In the genomic region with DNA sequence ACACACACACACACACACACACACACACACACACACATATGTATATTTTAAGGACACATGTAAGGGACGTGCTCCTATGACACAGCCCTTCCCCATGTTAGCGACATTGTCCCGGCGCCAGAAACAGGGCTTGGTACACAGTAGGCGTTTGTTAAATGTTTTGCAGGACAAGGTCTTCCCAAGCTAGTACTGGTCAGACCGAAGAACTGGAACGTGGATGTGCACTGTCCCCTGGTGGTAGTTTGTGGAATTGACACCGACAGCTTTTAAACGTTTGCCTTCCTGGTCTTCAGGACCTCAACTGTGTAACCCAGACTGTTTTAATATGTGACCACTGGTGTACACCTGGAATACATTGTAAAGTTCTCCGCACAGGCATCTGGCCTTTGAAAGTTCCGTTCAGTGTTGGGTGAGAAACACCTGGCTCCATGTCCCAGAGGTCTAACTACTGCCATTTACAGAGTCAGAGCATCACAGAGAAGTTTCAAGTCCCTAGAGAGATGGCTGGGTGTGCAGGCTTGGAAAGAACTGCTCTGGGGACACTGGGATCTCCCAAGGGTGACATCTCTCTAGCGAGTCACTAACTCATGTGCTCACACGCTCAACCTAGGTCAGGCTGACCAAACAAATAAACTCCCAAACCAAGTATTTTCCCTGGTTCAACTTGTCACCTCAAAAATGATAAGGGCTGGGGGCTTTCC, we compare ENCODE assay signal across 8 mouse cellular contexts. TPM values are rescaled to one million over a fixed set of nuclear protein-coding genes. Genes with fewer than 3 reads are reported as not detected.
DNase-seq lines count a peak whose midpoint lies in the region; ATAC-seq and TF ChIP-seq lines count a peak whose summit lies in the region.

No protein-coding gene starts in this region.

- no peak overlapping the region for H3K27ac ChIP-seq in bone marrow, adult 2 months (ENCODE audit: control insufficient read depth, insufficient read depth, low read depth, low read length, poor library complexity)
- no peak overlapping the region for H3K27ac ChIP-seq in embryonic facial prominence, embryonic 15.5 days (replicated peaks)
- no peak overlapping the region for H3K27ac ChIP-seq in heart, embryonic 12.5 days (ENCODE audit: poor library complexity, severe bottlenecking)
- no peak overlapping the region for H3K27ac ChIP-seq in kidney, embryonic 16.5 days (ENCODE audit: low read length)
- H3K27ac ChIP-seq in liver, adult 2 months (replicated peaks; ENCODE audit: insufficient read depth, low read depth, low read length): no peak overlapping the region

- peak; percentile 77 to 81 for DNase-seq in B cell, adult 2 months
- peak; percentile 64 for DNase-seq in liver, adult 2 months (ENCODE audit: extremely low read depth, low read depth, low spot score)
- DNase-seq in naive thymus-derived CD4-positive, alpha-beta T cell, adult 2 months (ENCODE audit: low read depth): peak; percentile 85
- peak; percentile 82 for DNase-seq in splenic B cell, adult 2 months (ENCODE audit: low read depth, low spot score)

- H3K9me3 ChIP-seq in embryonic facial prominence, embryonic 15.5 days (replicated peaks): no peaks in the 10 kb centered on the region
- H3K9me3 ChIP-seq in heart, embryonic 12.5 days (replicated peaks): no peaks in the 10 kb centered on the region
- no peaks in the 10 kb centered on the region for H3K9me3 ChIP-seq in kidney, embryonic 16.5 days (ENCODE audit: low read length)

- ATAC-seq in embryonic facial prominence, embryonic 15.5 days (ENCODE audit: insufficient number of reproducible peaks, low FRiP score, low TSS enrichment, low read depth): peak; percentile 44; the same call in 1 of the 2 replicates
- ATAC-seq in heart, embryonic 12.5 days (ENCODE audit: insufficient number of reproducible peaks, low FRiP score): 0 out of 2 replicates have a peak, but pooled peaks have one; percentile 9
- ATAC-seq in kidney, embryonic 16.5 days (ENCODE audit: low FRiP score, low TSS enrichment): peak; percentile 40

- WGBS in bone marrow, adult 2 months: 7% methylated on average over 13 of the region's 13 CpGs
- WGBS in embryonic facial prominence, embryonic 15.5 days: 6% methylated on average over 13 of the region's 13 CpGs
- WGBS in heart, embryonic 12.5 days: 7% methylated on average over 13 of the region's 13 CpGs
- 5% methylated on average over 13 of the region's 13 CpGs for WGBS in kidney, embryonic 16.5 days
- WGBS in liver, adult 2 months: 8% methylated on average over 13 of the region's 13 CpGs

- H3K36me3 ChIP-seq in embryonic facial prominence, embryonic 15.5 days: no peaks in the 10 kb centered on the region
- H3K36me3 ChIP-seq in heart, embryonic 12.5 days: no peaks in the 10 kb centered on the region
- H3K36me3 ChIP-seq in kidney, embryonic 16.5 days (ENCODE audit: insufficient read depth, low read length): no peaks in the 10 kb centered on the region
- H3K36me3 ChIP-seq in liver, adult 2 months (ENCODE audit: control insufficient read depth, insufficient read depth, low read length): no peaks in the 10 kb centered on the region
- H3K36me3 ChIP-seq in splenic B cell, adult 2 months (ENCODE audit: control insufficient read depth, insufficient read depth, low read length, poor library complexity, severe bottlenecking): no peaks in the 10 kb centered on the region

- H3K4me1 ChIP-seq in bone marrow, adult 2 months (ENCODE audit: control insufficient read depth, insufficient read depth, low read length): no peaks in the 10 kb centered on the region
- peaks cover 43% of the 10 kb centered on the region for H3K4me1 ChIP-seq in embryonic facial prominence, embryonic 15.5 days
- H3K4me1 ChIP-seq in heart, embryonic 12.5 days (replicated peaks): peaks cover 45% of the 10 kb centered on the region
- H3K4me1 ChIP-seq in kidney, embryonic 16.5 days (ENCODE audit: insufficient read depth, low read length): peaks cover 31% of the 10 kb centered on the region
- peaks cover 3% of the 10 kb centered on the region; the same call in 1 of the 2 replicates for H3K4me1 ChIP-seq in liver, adult 2 months (ENCODE audit: control insufficient read depth, insufficient read depth, low read length)

- no peak overlapping the region for H3K4me3 ChIP-seq in bone marrow, adult 2 months (replicated peaks; ENCODE audit: control insufficient read depth, low read depth, low read length)
- H3K4me3 ChIP-seq in embryonic facial prominence, embryonic 15.5 days (replicated peaks): no peak overlapping the region; the same call in 1 of the 2 replicates
- 0 out of 2 replicates have a peak overlapping the region, but pooled peaks have one; percentile 63 for H3K4me3 ChIP-seq in heart, embryonic 12.5 days
- H3K4me3 ChIP-seq in kidney, embryonic 16.5 days (ENCODE audit: low read length): 0 out of 2 replicates have a peak overlapping the region, but pooled peaks have one; percentile 71
- no peak overlapping the region for H3K4me3 ChIP-seq in liver, adult 2 months (ENCODE audit: insufficient read depth, low read depth, low read length)

- no peak overlapping the region for H3K9ac ChIP-seq in embryonic facial prominence, embryonic 15.5 days
- 0 out of 2 replicates have a peak overlapping the region, but pooled peaks have one; percentile 81 for H3K9ac ChIP-seq in heart, embryonic 12.5 days
- H3K9ac ChIP-seq in kidney, embryonic 16.5 days (replicated peaks; ENCODE audit: low read length): no peak overlapping the region
- no peak overlapping the region for H3K9ac ChIP-seq in liver, adult 2 months (ENCODE audit: low read depth, low read length)

- H3K27me3 ChIP-seq in embryonic facial prominence, embryonic 15.5 days: no peaks in the 10 kb centered on the region
- peaks cover 14% of the 10 kb centered on the region; the same call in 1 of the 2 replicates for H3K27me3 ChIP-seq in heart, embryonic 12.5 days (replicated peaks)
- no peaks in the 10 kb centered on the region for H3K27me3 ChIP-seq in kidney, embryonic 16.5 days (ENCODE audit: insufficient read depth, low read length)
- H3K27me3 ChIP-seq in liver, adult 2 months (ENCODE audit: control insufficient read depth, insufficient read depth, low read length): peaks cover 15% of the 10 kb centered on the region
- H3K27me3 ChIP-seq in splenic B cell, adult 2 months (ENCODE audit: control insufficient read depth, insufficient read depth, low read length, poor library complexity, severe bottlenecking): peaks cover 1% of the 10 kb centered on the region; the same call in 1 of the 2 replicates

- no peaks in the 10 kb centered on the region for H3K79me2 ChIP-seq in liver, adult 2 months (ENCODE audit: control insufficient read depth, insufficient read depth, low read length)

- H3K4me2 ChIP-seq in embryonic facial prominence, embryonic 15.5 days (replicated peaks): peak overlapping the region; percentile 86
- H3K4me2 ChIP-seq in heart, embryonic 12.5 days: peak overlapping the region; percentile 94
- H3K4me2 ChIP-seq in kidney, embryonic 16.5 days (replicated peaks; ENCODE audit: low read depth, low read length): peak overlapping the region; percentile 96

- TF ChIP-seq CTCF in bone marrow, adult 2 months (IDR thresholded peaks at IDR 0.05; ENCODE audit: control insufficient read depth, insufficient read depth, low read length): peak; percentile 91
- TF ChIP-seq CTCF in liver, adult 2 months (IDR thresholded peaks at IDR 0.05; ENCODE audit: low read depth, low read length): peak; percentile 88

- TF ChIP-seq POLR2A in bone marrow, adult 2 months (IDR thresholded peaks at IDR 0.05; ENCODE audit: borderline replicate concordance, control insufficient read depth, low read depth, low read length): no peak
- no peak for TF ChIP-seq POLR2A in liver, adult 2 months (IDR thresholded peaks at IDR 0.05; ENCODE audit: extremely low read depth, insufficient read depth, low read length)

RNA-seq across cellular contexts. Expression of gene Gprc5b, which starts 1.3 kb away (rescaled TPM):
- 1.9 TPM in 1 of 2 replicates, not detected in the other for polyA plus RNA-seq in bone marrow, adult 2 months (2011; ENCODE audit: insufficient read depth, insufficient read length, low replicate concordance, missing spikeins)
- 10.9 and 11.3 TPM in 2 replicates for polyA plus RNA-seq in embryonic facial prominence, embryonic 15.5 days (2015; fragmentation: Nextera tagmentation; extraction: Ambion mirVana)
- 3.3 and 3.6 TPM in 2 replicates for polyA plus RNA-seq in heart, embryonic 12.5 days (2016; fragmentation: Nextera tagmentation; extraction: Ambion mirVana)
- 5.4 and 7.0 TPM in 2 replicates for polyA plus RNA-seq in kidney, embryonic 16.5 days (2015; fragmentation: Nextera tagmentation; extraction: Ambion mirVana)
- total RNA-seq in liver, adult 2 months (2014; rRNA removed): 0.27 and 0.37 TPM in 2 replicates
- polyA plus RNA-seq in liver, adult 2 months (2012; rRNA removed): 0.17 and 0.22 TPM in 2 replicates

Comparison
In these comparisons a context has a peak if more than half of its experiments do, and no peak if none do; other contexts are left out.
1. H3K4me3 ChIP-seq: peak in heart, embryonic 12.5 days (single experiment) and kidney, embryonic 16.5 days (single experiment); none in bone marrow, adult 2 months (single experiment), embryonic facial prominence, embryonic 15.5 days (single experiment) and liver, adult 2 months (single experiment).
2. Peak in every context shown above with its lines, with median percentiles within 50 percentile points of each other: DNase-seq, ATAC-seq and H3K4me2 ChIP-seq.